Mouse (Mus musculus) liver, adult 2 months (tissue): ENCODE data around the gene Ralgps1. TPM values are rescaled to one million over a fixed set of nuclear protein-coding genes. Genes with fewer than 3 reads are reported as not detected.

Experiments used
- DNase-seq: peaks from one replicate; pipeline ENCODE4 v3.0.0-alpha.2; 2011; ENCODE audit warnings: low read depth, low spot score; ENCODE audit errors: extremely low read depth
- H3K27ac ChIP-seq: fragments of 200-500 bp; replicated peaks from 2 replicates; pipeline ENCODE4 v1.5.1; 2012; ENCODE audit warnings: low read depth, mild to moderate bottlenecking, control low read depth, inconsistent platforms, low read length; ENCODE audit not compliant: insufficient read depth
- H3K27me3 ChIP-seq: fragments of 200-500 bp; 2 replicates; pipeline ENCODE4 v1.6.1; 2012; ENCODE audit warnings: mild to moderate bottlenecking, moderate library complexity, low read length, inconsistent platforms; ENCODE audit not compliant: control insufficient read depth, insufficient read depth
- H3K36me3 ChIP-seq: fragments of 200-500 bp; 2 replicates; pipeline ENCODE4 v1.6.1; 2012; ENCODE audit warnings: low read length, inconsistent platforms; ENCODE audit not compliant: control insufficient read depth, insufficient read depth
- H3K4me1 ChIP-seq: fragments of 200-500 bp; 2 replicates; pipeline ENCODE4 v1.6.1; 2011; ENCODE audit warnings: low read length; ENCODE audit not compliant: control insufficient read depth, insufficient read depth
- H3K4me3 ChIP-seq: fragments of 200-500 bp; 2 replicates; pipeline ENCODE4 v1.5.1; 2011; ENCODE audit warnings: low read depth, mild to moderate bottlenecking, control low read depth, low read length, moderate library complexity; ENCODE audit not compliant: insufficient read depth
- H3K79me2 ChIP-seq: fragments of 200-500 bp; 2 replicates; pipeline ENCODE4 v1.6.1; 2012; ENCODE audit warnings: inconsistent platforms, mild to moderate bottlenecking, low read length, moderate library complexity; ENCODE audit not compliant: control insufficient read depth, insufficient read depth
- H3K9ac ChIP-seq: fragments of 200-500 bp; 2 replicates; pipeline ENCODE4 v1.6.1; 2012; ENCODE audit warnings: low read depth, mild to moderate bottlenecking, control low read depth, inconsistent platforms, low read length
- CTCF ChIP-seq: fragments of 200-500 bp; IDR thresholded peaks from 2 replicates; pipeline ENCODE4 v1.5.1; 2011; ENCODE audit warnings: low read depth, low read length, control low read depth
- POLR2A ChIP-seq: fragments of 200-500 bp; IDR thresholded peaks from 2 replicates; pipeline ENCODE4 v1.6.1; 2011; ENCODE audit warnings: low read length, control low read depth; ENCODE audit not compliant: insufficient read depth; ENCODE audit errors: extremely low read depth
- WGBS: fragments of 180-500 bp; shearing (Covaris S2); methylation state at CpG from one replicate; pipeline ENCODE4 v1.1.7; 2018; 5-methylcytosine and 5-hydroxymethylcytosine counted together
- polyA plus RNA-seq: library from polyadenylated mRNA; depleted of rRNA; stranded (reverse); fragments of >200 nt; gene quantifications from 2 replicates; pipeline ENCODE4 v1.2.3, GENCODE M21; 2012
- total RNA-seq: library from RNA; depleted of rRNA; stranded (reverse); fragments of >200 nt; gene quantifications from 2 replicates; pipeline ENCODE4 v1.2.3, GENCODE M21; 2014

The Ralgps1 gene
- total and polyA plus RNA-seq, 2 experiments = 2.6 to 3.3 TPM

DNA sequence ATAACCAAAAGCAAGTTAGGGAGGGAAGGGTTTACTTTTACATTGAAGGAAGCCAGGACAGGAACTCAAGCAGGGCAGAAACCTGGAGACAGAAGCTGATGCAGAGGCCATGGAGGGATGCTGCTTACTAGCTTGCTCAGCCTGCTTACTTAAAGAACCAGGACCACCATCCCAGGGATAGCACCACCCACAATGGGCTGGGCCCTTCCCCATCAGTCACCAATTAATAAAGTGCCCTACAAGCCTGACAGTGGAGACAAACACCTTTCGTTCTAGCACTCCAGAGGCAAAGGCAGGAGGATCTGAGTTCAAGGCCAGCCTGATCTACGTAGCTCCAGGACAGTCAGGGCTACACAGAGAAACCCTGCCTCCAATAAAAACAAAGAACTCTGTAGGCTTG, 23.8 kb upstream of the Ralgps1 start:
- no peaks in the 10 kb centered on the region for H3K36me3 ChIP-seq
- no peak for TF ChIP-seq CTCF
- H3K4me1 ChIP-seq = no peaks in the 10 kb centered on the region
- H3K27me3 ChIP-seq = no peaks in the 10 kb centered on the region
- H3K4me3 ChIP-seq = no peak overlapping the region
- H3K79me2 ChIP-seq = no peaks in the 10 kb centered on the region
- no peak overlapping the region for H3K27ac ChIP-seq
- WGBS = 90% methylated on average over 2 of the region's 2 CpGs
- H3K9ac ChIP-seq = no peak overlapping the region
- no peak for DNase-seq

DNA sequence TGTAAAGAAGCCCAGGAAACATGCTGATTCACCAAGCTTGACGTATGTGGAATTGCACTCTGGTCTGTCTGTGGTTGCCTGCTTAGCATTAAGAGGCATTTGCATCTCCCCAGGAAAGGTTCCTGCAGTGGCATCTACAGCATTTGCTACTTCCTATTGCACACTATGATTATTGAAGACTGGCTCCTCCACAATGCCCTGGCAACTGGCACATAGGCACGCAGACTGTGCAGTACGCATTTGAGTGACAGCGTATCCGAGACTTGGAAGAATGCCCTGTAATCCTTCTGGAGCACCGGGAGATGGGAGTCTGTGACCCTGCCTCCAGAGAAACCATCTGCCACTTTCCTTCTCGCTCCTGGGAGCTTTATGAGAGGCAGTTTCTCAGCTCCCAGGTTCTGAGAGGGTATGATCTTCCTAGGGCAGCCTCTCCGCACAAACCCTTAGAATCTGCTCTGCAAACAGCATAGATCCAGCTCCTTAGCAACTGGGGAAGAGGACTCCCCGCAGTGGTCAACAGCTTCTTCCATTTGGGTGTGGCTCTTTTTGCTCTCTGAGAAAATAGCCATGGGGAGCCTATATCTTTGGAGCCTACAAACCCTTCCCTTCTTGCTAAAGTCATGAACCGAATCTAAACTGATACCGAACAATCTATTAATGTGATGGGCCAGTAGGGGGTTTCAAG, 22.8 kb upstream of the Ralgps1 start:
- no peak for TF ChIP-seq CTCF
- TF ChIP-seq POLR2A = no peak
- H3K4me3 ChIP-seq = no peak overlapping the region
- H3K9ac ChIP-seq = no peak overlapping the region
- H3K4me1 ChIP-seq = no peaks in the 10 kb centered on the region
- no peak overlapping the region for H3K27ac ChIP-seq
- H3K36me3 ChIP-seq = no peaks in the 10 kb centered on the region
- whole genome bisulfite sequencing = 83% methylated on average over 11 of the region's 11 CpGs
- H3K27me3 ChIP-seq = no peaks in the 10 kb centered on the region
- no peak for DNase-seq
- no peaks in the 10 kb centered on the region for H3K79me2 ChIP-seq

DNA sequence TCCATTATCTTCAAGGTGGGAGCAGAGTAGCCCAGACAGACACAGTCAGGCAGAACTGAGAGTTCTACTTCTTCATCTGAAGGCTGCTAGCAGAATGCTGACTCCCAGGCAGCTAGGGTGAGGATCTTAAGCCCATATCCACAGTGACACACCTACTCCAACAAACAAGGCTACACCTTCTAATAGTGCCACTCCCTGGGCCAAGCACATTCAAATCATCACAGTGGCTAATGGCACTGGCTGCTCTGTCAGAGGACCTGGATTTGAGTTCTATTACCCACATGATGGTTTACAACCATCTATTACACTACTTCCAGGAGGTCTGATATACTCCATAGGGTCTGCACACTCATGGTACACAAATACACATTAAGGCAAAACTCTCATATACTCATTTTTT, 21.7 kb upstream of the Ralgps1 start:
- Histone ChIP-seq H3K27ac (no peak overlapping the region), H3K9ac (no peak overlapping the region), H3K4me1 (no peaks in the 10 kb centered on the region), H3K4me3 (no peak overlapping the region), H3K79me2 (no peaks in the 10 kb centered on the region), H3K36me3 (no peaks in the 10 kb centered on the region), H3K27me3 (no peaks in the 10 kb centered on the region)
- DNase-seq = no peak
- TF ChIP-seq POLR2A (no peak), CTCF (no peak)

DNA sequence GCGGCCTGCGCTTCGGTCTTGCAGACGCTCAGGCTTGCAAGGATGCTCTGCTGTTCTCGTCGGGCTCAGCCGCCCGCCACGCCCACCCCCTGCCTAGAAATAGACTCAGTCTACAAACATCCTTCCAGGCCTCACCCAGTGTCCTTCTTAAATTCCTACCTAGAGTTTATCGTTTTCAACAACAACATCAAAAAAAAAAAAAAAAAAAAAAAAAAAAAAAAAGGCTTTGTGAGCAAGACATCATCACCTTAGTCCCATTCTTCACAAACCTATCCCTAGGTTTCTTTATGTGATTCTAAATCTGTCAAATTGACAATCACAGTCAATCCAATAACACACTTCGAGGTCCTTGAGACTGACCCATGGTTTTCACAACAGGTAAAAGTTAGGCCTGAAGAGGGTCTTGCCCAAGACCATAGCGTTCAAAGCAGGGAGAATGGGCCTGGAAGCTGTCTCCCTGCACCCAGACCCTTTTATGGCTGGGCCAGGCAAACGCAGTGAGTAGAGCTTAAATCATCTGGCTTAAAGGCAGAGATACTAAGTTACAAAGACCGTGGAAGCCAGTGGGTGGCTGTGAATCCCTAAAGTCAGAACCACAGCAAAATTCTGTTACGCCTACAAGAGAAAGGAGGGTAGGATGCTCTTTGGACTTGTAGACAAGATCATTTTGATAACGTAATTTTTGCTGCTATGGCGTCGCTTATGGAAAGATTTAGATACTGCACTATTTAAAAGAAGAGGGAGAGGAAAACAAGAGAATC, 542 bp upstream of the Ralgps1 start:
- H3K9ac ChIP-seq = peak overlapping the region; percentile 41; the same call in 1 of the 2 replicates
- TF ChIP-seq CTCF = no peak

DNA sequence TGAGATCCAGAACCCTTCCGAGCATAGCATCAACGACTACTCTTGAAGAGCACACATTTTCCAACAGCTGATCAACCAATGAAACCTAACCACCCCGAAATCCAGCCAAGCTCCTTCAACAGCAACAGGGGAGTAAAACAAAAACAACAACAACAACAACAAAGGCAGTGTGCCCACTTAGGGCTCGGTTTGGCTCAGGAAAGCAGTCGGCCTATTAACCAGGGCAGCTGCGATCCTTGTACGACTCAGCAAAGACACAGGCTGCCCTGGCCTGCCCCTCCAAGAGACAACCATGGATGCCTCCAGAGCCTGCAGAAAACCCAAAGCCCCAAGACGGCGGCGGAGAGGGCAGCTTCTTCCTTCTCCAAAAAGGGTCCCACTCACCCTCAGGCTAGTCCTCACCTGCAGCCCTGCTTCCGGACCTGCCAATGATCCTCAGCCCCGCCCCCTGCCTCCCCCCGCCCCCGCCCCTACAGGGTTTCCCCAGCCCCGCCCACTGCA, 960 bp downstream of the Ralgps1 start:
- 17% methylated on average over 15 of the region's 15 CpGs for WGBS
- H3K27ac ChIP-seq = no peak overlapping the region

More for the DNA sequence above, 542 bp upstream of the Ralgps1 start:
- Histone ChIP-seq H3K27ac (no peak overlapping the region), H3K27me3 (no peaks in the 10 kb centered on the region), H3K4me1 (peaks cover 6% of the 10 kb centered on the region), H3K79me2 (peaks cover 3% of the 10 kb centered on the region; the same call in 1 of the 2 replicates), H3K4me3 (peak overlapping the region; percentile 57; the same call in 1 of the 2 replicates), H3K36me3 (no peaks in the 10 kb centered on the region)
- DNase-seq = no peak
- WGBS = 37% methylated on average over 18 of the region's 18 CpGs

DNA sequence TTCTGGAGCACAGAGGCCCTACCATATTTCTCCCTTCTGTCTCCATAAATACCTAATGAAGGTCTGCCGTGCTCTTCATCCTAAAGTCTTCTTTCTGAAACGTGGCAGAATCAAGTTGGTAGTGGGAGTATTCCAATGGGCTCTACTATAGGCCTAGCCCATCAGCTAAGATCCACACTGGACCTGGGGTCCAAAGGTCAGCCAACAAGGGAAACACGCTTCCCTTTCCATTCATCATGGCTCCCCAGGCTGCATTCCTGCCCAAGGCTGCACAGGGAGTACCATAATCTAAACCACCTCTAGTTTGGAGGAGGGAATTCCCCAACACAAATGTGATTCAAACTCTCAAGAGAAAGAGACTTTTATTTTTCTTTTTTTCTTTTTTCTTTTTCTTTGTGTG, 1.8 kb downstream of the Ralgps1 start:
- H3K4me3 ChIP-seq = no peak overlapping the region
- peaks cover 3% of the 10 kb centered on the region; the same call in 1 of the 2 replicates for H3K79me2 ChIP-seq
- TF ChIP-seq CTCF (no peak), POLR2A (no peak)
- no peaks in the 10 kb centered on the region for H3K27me3 ChIP-seq
- peak; percentile 17 for DNase-seq
- no peaks in the 10 kb centered on the region for H3K36me3 ChIP-seq
- H3K27ac ChIP-seq = no peak overlapping the region
- H3K9ac ChIP-seq = no peak overlapping the region
- 70% methylated on average over 3 of the region's 3 CpGs for WGBS
- H3K4me1 ChIP-seq = peaks cover 25% of the 10 kb centered on the region

More for the DNA sequence above, 960 bp downstream of the Ralgps1 start:
- Histone ChIP-seq H3K4me1 (peaks cover 17% of the 10 kb centered on the region), H3K9ac (peak overlapping the region; percentile 79), H3K36me3 (no peaks in the 10 kb centered on the region), H3K4me3 (peak overlapping the region; percentile 98), H3K27me3 (no peaks in the 10 kb centered on the region), H3K79me2 (peaks cover 3% of the 10 kb centered on the region; the same call in 1 of the 2 replicates)
- DNase-seq = no peak
- TF ChIP-seq POLR2A = no peak
- no peak for TF ChIP-seq CTCF
